Mouse (Mus musculus): ENCODE results near the gene Osbpl10. TPM values are rescaled to one million over a fixed set of nuclear protein-coding genes. Genes with fewer than 3 reads are reported as not detected.

Gene Osbpl10
- total and polyA plus RNA-seq, 3 experiments: 0.19 TPM; not detected in 2

- Histone ChIP-seq H3K9me3 (replicated peaks; ENCODE audit: low read length) (peaks cover 4% of the 10 kb centered on the region), H3K4me3 (replicated peaks in 1 of 3; ENCODE audit: low read depth in 2 of 3, low read length in 2 of 3, poor library complexity in 1 of 3) (no peak overlapping the region), H3K27me3 (replicated peaks) (no peaks in the 10 kb centered on the region), H3K36me3 (replicated peaks in 1 of 2; ENCODE audit: control insufficient read depth in 1 of 2, insufficient read depth in 1 of 2, low read length in 1 of 2) (no peaks in the 10 kb centered on the region), H3K4me1 (ENCODE audit: control insufficient read depth in 1 of 2, insufficient read depth in 2 of 2) (peaks cover 0 to 18% of the 10 kb centered on the region in 2 experiments; a peak in 2 of 4 replicates), H3K27ac (ENCODE audit: insufficient read depth, low read depth) (no peak overlapping the region), H3K4me2 (ENCODE audit: insufficient read depth, low read depth, poor library complexity, severe bottlenecking) (no peak overlapping the region), H3K79me2 (replicated peaks; ENCODE audit: control insufficient read depth, extremely low read depth, insufficient read depth, poor library complexity, severe bottlenecking) (no peaks in the 10 kb centered on the region), H3K9ac (ENCODE audit: insufficient read depth, low read depth) (no peak overlapping the region)
- dilution Hi-C loops (cut with MboI; ENCODE audit: extremely low pct_ligation_motif_present, extremely low pct_unique_long_range_greater_than_20kb, low sequenced_read_pairs): no loop called here
- in situ Hi-C loops (cut with MboI; ENCODE audit: low pct_ligation_motif_present, low pct_unique_long_range_greater_than_20kb, low sequenced_read_pairs): no loop called here
- peak; percentile 71 for TF ChIP-seq ZNF384 (IDR thresholded peaks at IDR 0.05; ENCODE audit: low read depth, low read length)
- no peak for TF ChIP-seq MXI1 (IDR thresholded peaks at IDR 0.05; ENCODE audit: low read depth, low read length)
- no peak for DNase-seq (ENCODE audit: extremely low read depth)
Measured at GRCm38 (mm10) chr9:115214572-115215571, 236.5 kb downstream of the Osbpl10 start.

- no peaks in the 10 kb centered on the region for H3K36me3 ChIP-seq (replicated peaks in 1 of 2; ENCODE audit: control insufficient read depth in 1 of 2, insufficient read depth in 1 of 2, low read length in 1 of 2)
- H3K27me3 ChIP-seq (replicated peaks): no peaks in the 10 kb centered on the region
- no peak overlapping the region for H3K4me2 ChIP-seq (ENCODE audit: insufficient read depth, low read depth, poor library complexity, severe bottlenecking)
- no peak for DNase-seq (ENCODE audit: extremely low read depth)
- dilution Hi-C loops (cut with MboI; ENCODE audit: extremely low pct_ligation_motif_present, extremely low pct_unique_long_range_greater_than_20kb, low sequenced_read_pairs): no loop called here
- H3K4me3 ChIP-seq (replicated peaks in 1 of 3; ENCODE audit: low read depth in 2 of 3, low read length in 2 of 3, poor library complexity in 1 of 3): no peak overlapping the region
- no peaks in the 10 kb centered on the region for H3K79me2 ChIP-seq (replicated peaks; ENCODE audit: control insufficient read depth, extremely low read depth, insufficient read depth, poor library complexity, severe bottlenecking)
- in situ Hi-C loops (cut with MboI; ENCODE audit: low pct_ligation_motif_present, low pct_unique_long_range_greater_than_20kb, low sequenced_read_pairs): no loop called here
- TF ChIP-seq USF1 (IDR thresholded peaks at IDR 0.05; ENCODE audit: low read depth, low read length): no peak
- no peak for TF ChIP-seq PAX5 (IDR thresholded peaks at IDR 0.05; ENCODE audit: low read length)
- TF ChIP-seq MAZ (IDR thresholded peaks at IDR 0.05; ENCODE audit: low read depth, low read length): no peak
- no peak for TF ChIP-seq SIN3A (IDR thresholded peaks at IDR 0.05; ENCODE audit: low read length)
- no peak for TF ChIP-seq RAD21 (IDR thresholded peaks at IDR 0.05; ENCODE audit: low read depth, low read length)
- TF ChIP-seq ELF1 (IDR thresholded peaks at IDR 0.05; ENCODE audit: low read depth, low read length): no peak
- no peak for TF ChIP-seq POLR2A (IDR thresholded peaks at IDR 0.05; ENCODE audit: low read depth, low read length)
- TF ChIP-seq IRF4 (IDR thresholded peaks at IDR 0.05; ENCODE audit: low read depth, low read length): no peak
- TF ChIP-seq KAT2A (IDR thresholded peaks at IDR 0.05; ENCODE audit: insufficient replicate concordance, low read length): no peak
- TF ChIP-seq TBP (conservative IDR thresholded peaks at IDR 0.05; ENCODE audit: low read depth, low read length): no peak
- no peak for TF ChIP-seq CHD2 (IDR thresholded peaks at IDR 0.05; ENCODE audit: low read length)
- H3K4me1 ChIP-seq (ENCODE audit: control insufficient read depth in 1 of 2, insufficient read depth in 2 of 2): peaks cover 0 to 26% of the 10 kb centered on the region in 2 experiments; a peak in 2 of 4 replicates
- no peak overlapping the region for H3K27ac ChIP-seq (ENCODE audit: insufficient read depth, low read depth)
- no peak overlapping the region for H3K9ac ChIP-seq (ENCODE audit: insufficient read depth, low read depth)
- H3K9me3 ChIP-seq (replicated peaks; ENCODE audit: low read length): peaks cover 4% of the 10 kb centered on the region
Measured at GRCm38 (mm10) chr9:115215830-115216701, 237.7 kb downstream of the Osbpl10 start.

Data from CH12.LX (cell line).